Mouse (Mus musculus) stomach, postnatal 0 days (tissue): ENCODE data around the gene Otulinl. TPM values are rescaled to one million over a fixed set of nuclear protein-coding genes. Genes with fewer than 3 reads are reported as not detected.
A peak's percentile ranks its signal among the peaks of the same experiment; 100 is the strongest.

Source experiments
- ATAC-seq: fragments of 200-750 bp; cut with Nextera tagmentation; 2 replicates; pipeline ENCODE4 v1.8.0; 2017; ENCODE audit not compliant: low FRiP score, low TSS enrichment
- DNase-seq: peaks from one replicate; pipeline ENCODE4 v3.0.0-alpha.2; 2016; ENCODE audit warnings: low spot score
- H3K27ac ChIP-seq: fragments of 300-500 bp; sonication (generic); replicated peaks from 2 replicates; pipeline ENCODE4 v1.5.1; 2014; ENCODE audit warnings: mild to moderate bottlenecking, control low read depth
- H3K27me3 ChIP-seq: fragments of 300-500 bp; sonication (generic); 2 replicates; pipeline ENCODE4 v1.6.1; 2014; ENCODE audit warnings: low read length; ENCODE audit not compliant: control insufficient read depth, insufficient read depth
- H3K36me3 ChIP-seq: fragments of 300-500 bp; sonication (generic); 2 replicates; pipeline ENCODE4 v1.6.1; 2014; ENCODE audit warnings: low read length, mixed read lengths; ENCODE audit not compliant: control insufficient read depth, insufficient read depth
- H3K4me1 ChIP-seq: fragments of 300-500 bp; sonication (generic); replicated peaks from 2 replicates; pipeline ENCODE4 v1.6.1; 2014; ENCODE audit warnings: antibody characterized with exemption; ENCODE audit not compliant: control insufficient read depth, insufficient read depth
- H3K4me2 ChIP-seq: fragments of 300-500 bp; sonication (generic); replicated peaks from 2 replicates; pipeline ENCODE4 v1.6.1; 2014; ENCODE audit warnings: low read depth, mild to moderate bottlenecking, control low read depth, moderate library complexity
- H3K4me3 ChIP-seq: fragments of 300-500 bp; sonication (generic); 2 replicates; pipeline ENCODE4 v1.5.1; 2014; ENCODE audit warnings: low read depth, low read length, control low read depth
- H3K9ac ChIP-seq: fragments of 300-500 bp; sonication (generic); 2 replicates; pipeline ENCODE4 v1.6.1; 2014; ENCODE audit warnings: mild to moderate bottlenecking, low read length, control low read depth, mixed read lengths
- H3K9me3 ChIP-seq: fragments of 300-500 bp; sonication (generic); 2 replicates; pipeline ENCODE4 v1.6.1; 2016; ENCODE audit warnings: low read length; ENCODE audit not compliant: control insufficient read depth
- CTCF ChIP-seq: IDR thresholded peaks from 2 replicates; pipeline ENCODE4 v1.5.1; 2016; ENCODE audit warnings: antibody characterized with exemption, low read depth, mild to moderate bottlenecking, moderate library complexity
- EP300 ChIP-seq: optimal IDR thresholded peaks from 2 replicates; pipeline ENCODE3; 2016; ENCODE audit warnings: antibody characterized with exemption
- WGBS: fragments of 180-500 bp; shearing (Covaris S2); extraction: QIAGEN DNeasy Blood & Tissue Kit; methylation state at CpG from one replicate; pipeline ENCODE4 v1.1.7; 2014; 5-methylcytosine and 5-hydroxymethylcytosine counted together
- polyA plus RNA-seq: library from polyadenylated mRNA; unstranded; fragments of >200 nt; fragmentation: Nextera tagmentation; extraction: Ambion mirVana; gene quantifications from 2 replicates; pipeline ENCODE4 v1.2.1, GENCODE M21; 2015

The Otulinl gene
- polyA plus RNA-seq, 1 experiment from 2014 or later = 15.2 TPM

DNA sequence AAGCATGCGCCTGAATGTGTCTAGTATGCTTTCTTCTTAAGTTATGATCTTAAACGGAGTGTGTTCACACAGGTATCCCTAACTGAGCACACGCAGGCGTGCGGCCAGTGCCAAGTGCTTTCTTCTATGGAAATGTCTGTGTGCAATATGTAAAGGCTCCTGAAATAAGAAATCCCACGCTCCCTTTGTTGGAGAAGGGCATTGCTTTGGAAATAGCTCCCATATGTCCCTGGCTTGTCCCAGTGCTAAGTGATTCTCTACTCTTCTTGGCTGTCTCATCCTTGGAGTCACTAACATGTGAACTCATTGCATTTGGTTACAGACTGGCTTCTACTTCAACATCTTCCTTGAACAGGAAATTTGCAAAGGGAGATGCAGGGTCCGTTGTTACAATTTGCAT is 3.4 kb upstream of the Otulinl start:
- WGBS = 77% methylated on average over 7 of the region's 7 CpGs
- Histone ChIP-seq H3K4me2 (no peak overlapping the region), H3K27me3 (no peaks in the 10 kb centered on the region), H3K4me1 (0 out of 2 replicates have a peak, but pooled peaks cover 2% of the 10 kb centered on the region), H3K4me3 (no peak overlapping the region), H3K9ac (no peak overlapping the region), H3K27ac (no peak overlapping the region), H3K36me3 (no peaks in the 10 kb centered on the region), H3K9me3 (no peaks in the 10 kb centered on the region)
- TF ChIP-seq EP300 = no peak
- TF ChIP-seq CTCF = no peak
- no peak for DNase-seq
- ATAC-seq = no peak

DNA sequence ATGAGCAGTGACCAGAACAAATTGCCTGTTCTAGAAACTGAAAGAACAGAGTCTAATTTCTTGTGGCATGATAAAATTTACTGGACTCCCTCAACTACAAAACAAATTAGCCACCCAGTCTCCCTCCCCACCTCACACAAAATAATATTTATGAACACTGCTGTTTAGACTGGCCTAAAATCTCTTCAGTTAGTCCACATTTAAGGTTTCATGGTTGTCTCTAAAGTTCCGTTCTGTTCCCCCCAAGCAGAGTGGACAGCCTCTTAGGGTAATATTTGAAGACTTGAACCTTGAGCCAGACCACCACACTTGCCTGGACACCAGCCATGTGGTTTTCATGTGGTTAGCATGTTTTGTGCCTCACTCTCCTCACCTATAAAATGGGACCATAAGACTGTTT is 1.8 kb upstream of the Otulinl start:
- Histone ChIP-seq H3K4me3 (no peak overlapping the region), H3K4me2 (no peak overlapping the region), H3K36me3 (no peaks in the 10 kb centered on the region), H3K9ac (no peak overlapping the region), H3K27ac (no peak overlapping the region), H3K4me1 (0 out of 2 replicates have a peak, but pooled peaks cover 2% of the 10 kb centered on the region), H3K27me3 (no peaks in the 10 kb centered on the region), H3K9me3 (no peaks in the 10 kb centered on the region)
- ATAC-seq (no peak), DNase-seq (no peak)
- 77% methylated on average over 1 of the region's 1 CpGs for WGBS
- no peak for TF ChIP-seq CTCF
- TF ChIP-seq EP300 = no peak

DNA sequence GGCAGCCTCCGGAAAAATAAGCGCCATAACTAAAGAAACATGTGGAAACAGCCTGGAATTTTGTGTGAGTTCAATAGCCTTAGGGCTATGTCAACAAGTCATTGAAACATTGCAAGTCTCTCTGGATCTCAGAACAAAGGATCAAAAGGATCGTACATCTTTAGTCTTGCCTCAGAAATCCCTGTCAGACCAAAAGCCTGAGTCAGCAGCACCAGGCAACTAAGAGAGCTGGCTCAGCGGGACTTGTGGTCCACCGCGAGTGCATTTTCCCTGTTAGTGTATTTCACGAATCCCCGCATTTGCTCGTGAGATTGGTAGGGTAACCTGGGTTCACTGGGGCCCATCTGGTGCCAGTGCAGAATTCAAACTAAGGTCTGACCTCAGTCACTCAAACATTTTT is 1.2 kb upstream of the Otulinl start:
- Histone ChIP-seq H3K4me1 (0 out of 2 replicates have a peak, but pooled peaks cover 2% of the 10 kb centered on the region), H3K36me3 (no peaks in the 10 kb centered on the region), H3K27me3 (no peaks in the 10 kb centered on the region), H3K9me3 (no peaks in the 10 kb centered on the region), H3K4me3 (no peak overlapping the region), H3K4me2 (no peak overlapping the region), H3K27ac (no peak overlapping the region; the same call in 1 of the 2 replicates), H3K9ac (no peak overlapping the region)
- DNase-seq (no peak), ATAC-seq (no peak)
- WGBS = 20% methylated on average over 9 of the region's 9 CpGs
- TF ChIP-seq CTCF (no peak), EP300 (peak; percentile 41)

DNA sequence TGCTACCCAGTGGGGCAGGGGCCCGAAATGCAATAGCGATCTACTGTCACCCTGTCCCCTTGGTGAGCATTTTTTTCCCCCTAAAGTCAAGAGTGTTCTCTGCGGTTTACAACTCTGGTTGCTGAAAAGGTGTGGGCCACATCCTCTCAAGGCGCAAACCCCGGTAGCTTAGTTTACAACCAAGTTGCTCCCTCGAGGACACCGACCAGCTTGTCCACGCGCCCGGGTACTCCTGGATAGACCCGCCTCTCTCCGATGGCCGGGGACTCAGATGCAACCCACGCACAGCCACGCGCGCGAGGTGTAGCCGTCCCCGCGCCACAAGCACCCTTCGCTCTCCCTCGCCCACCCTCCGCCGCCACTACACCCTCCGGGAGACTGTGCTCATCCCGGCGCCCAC is 382 bp downstream of the Otulinl start:
- Histone ChIP-seq H3K27me3 (no peaks in the 10 kb centered on the region), H3K36me3 (no peaks in the 10 kb centered on the region), H3K4me3 (peak overlapping the region; percentile 64), H3K9ac (peak overlapping the region; percentile 78), H3K27ac (no peak overlapping the region; the same call in none of the 2 replicates), H3K9me3 (no peaks in the 10 kb centered on the region), H3K4me1 (0 out of 2 replicates have a peak, but pooled peaks cover 2% of the 10 kb centered on the region), H3K4me2 (peak overlapping the region; percentile 96)
- peak; percentile 16; the same call in 1 of the 2 replicates for ATAC-seq
- DNase-seq = no peak
- TF ChIP-seq CTCF = no peak
- WGBS = 3% methylated on average over 28 of the region's 28 CpGs

DNA sequence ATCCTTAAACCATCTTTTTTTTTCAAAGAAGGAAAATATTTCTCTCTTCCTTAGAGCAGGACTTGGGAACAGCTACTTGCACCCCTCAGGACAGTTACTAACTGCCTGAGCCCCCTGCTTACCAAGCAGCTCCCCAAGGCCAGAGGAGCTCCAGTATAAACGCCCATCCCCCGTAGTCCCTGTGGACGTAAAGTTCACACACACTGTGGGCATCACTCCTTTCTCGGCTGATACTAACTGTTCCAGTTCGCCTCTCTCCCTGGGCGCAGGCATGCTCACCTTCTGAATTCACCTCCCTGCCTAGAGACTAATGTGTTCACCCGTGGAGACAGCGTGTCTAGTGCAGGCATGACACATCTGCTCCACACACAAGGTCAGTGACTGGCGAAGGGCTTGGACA is 2.9 kb downstream of the Otulinl start:
- DNase-seq (no peak), ATAC-seq (no peak)
- Histone ChIP-seq H3K4me1 (0 out of 2 replicates have a peak, but pooled peaks cover 2% of the 10 kb centered on the region), H3K4me2 (no peak overlapping the region), H3K36me3 (no peaks in the 10 kb centered on the region), H3K4me3 (no peak overlapping the region), H3K9ac (no peak overlapping the region), H3K27me3 (no peaks in the 10 kb centered on the region), H3K27ac (no peak overlapping the region), H3K9me3 (no peaks in the 10 kb centered on the region)
- WGBS = 78% methylated on average over 9 of the region's 9 CpGs
- no peak for TF ChIP-seq EP300
- no peak for TF ChIP-seq CTCF

DNA sequence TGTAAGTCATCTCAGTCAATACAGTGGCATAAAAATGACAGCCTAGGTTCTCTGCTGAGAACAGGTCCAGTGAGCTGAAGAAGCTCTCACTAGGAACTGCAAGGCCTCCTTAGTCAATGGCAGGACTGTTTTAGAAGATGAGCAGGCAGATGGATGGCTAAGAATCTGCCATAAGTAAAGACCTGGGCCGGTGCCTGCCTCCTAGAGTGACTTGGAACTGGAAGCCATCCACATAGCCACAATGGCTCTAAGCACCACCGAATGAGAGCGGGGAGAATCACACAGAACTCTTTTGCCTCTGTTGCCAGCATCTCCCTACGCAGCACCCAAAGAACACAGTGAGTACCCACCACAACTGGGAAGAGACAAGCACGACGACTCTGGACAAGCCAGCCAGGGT is 3.6 kb downstream of the Otulinl start:
- H3K9me3 ChIP-seq = no peaks in the 10 kb centered on the region
- 0 out of 2 replicates have a peak, but pooled peaks cover 2% of the 10 kb centered on the region for H3K4me1 ChIP-seq
- H3K9ac ChIP-seq = no peak overlapping the region
- no peaks in the 10 kb centered on the region for H3K36me3 ChIP-seq
- no peak overlapping the region for H3K27ac ChIP-seq
- DNase-seq (no peak), ATAC-seq (no peak)
- H3K4me3 ChIP-seq = no peak overlapping the region
- 85% methylated on average over 6 of the region's 6 CpGs for WGBS
- no peak overlapping the region for H3K4me2 ChIP-seq
- no peaks in the 10 kb centered on the region for H3K27me3 ChIP-seq
- no peak for TF ChIP-seq EP300
- TF ChIP-seq CTCF = no peak
